Mouse (Mus musculus) erythroid progenitor cell, adult 5-6 weeks (primary cell): ENCODE measurements at regions not wholly inside any gene's neighbourhood (a gene's known extent, or its start where the extent isn't known, plus 50 kb on each side); places are given as distances from the start of the nearest gene placed in this dataset.

Experiments used
- ATAC-seq: replicated peaks from 2 replicates; pipeline ENCODE4 v1.8.0; 2016; ENCODE audit warnings: moderate number of reproducible peaks, mild to moderate bottlenecking, moderate TSS enrichment, inconsistent platforms; ENCODE audit not compliant: poor library complexity, low FRiP score, severe bottlenecking

DNA sequence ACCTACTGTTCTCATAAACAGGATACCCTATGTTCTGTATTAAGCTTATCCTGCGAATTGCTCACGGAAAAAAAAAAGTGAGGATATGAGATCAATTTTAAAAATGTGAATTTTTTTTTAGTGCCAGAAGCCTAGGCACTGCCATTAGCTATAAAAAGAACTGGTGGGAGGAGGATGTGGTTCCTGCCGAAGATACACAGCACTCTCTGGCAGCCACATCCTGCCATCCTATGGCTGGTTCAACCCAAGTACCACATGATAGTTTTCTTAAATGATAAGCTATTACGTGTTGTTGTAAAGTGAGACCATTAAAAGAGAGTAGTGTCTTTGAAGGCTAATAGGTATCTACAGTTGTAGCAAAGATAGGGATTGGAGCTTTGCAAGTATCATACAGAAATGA lies 58.2 kb upstream of the Ppp3ca start:
- no peak for ATAC-seq

DNA sequence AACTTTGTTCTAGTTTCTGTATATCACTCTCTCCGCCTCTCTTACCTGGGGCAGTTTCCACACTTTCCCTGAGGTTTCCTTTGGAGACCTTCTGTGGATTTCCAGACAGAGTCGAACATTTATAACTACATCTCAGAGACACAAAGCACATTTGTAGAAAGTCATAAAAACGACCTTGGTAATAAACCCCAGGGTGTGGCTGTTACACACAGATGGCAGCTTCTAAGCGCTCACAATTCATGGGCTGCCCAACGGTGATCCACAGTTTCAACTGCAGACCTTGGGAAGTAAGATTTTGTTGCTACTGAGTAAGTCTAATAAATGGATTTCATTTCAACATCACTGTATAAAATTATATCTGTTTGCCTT lies 59.4 kb upstream of the Ppp3ca start:
- no peak for ATAC-seq

DNA sequence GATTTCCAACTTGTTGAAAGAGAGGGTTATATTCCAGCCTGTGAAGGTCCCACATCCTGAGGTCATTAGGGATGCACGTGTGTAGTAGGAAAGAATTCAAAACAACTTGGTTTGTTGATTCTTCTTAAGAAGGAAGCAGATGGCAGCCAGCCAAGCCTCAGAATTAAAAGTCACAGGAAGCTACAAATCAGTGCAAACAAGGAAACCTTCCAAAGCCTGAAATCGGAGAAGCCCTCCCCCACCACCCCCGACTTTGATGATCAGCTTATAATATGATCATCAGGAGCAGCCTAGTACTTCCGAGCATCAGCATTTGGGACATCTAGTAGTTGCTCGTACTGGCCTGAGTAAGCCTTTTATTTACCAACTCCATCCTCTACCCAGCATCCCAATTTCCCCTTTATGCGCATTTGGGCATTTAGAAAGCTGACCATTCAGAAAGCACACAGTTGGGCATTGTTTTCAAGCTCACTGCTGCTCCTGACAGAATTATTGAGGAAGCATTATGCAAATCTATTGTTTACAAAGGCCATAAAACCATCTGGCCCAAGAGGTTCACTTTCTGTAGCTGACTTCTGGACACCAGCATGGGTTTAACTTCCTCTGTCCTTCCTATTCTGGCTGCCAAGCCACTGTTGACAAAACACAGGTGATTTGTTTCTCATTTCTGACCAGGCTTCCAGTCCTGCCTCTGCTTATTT lies 59.9 kb upstream of the Ppp3ca start:
- ATAC-seq: no peak

DNA sequence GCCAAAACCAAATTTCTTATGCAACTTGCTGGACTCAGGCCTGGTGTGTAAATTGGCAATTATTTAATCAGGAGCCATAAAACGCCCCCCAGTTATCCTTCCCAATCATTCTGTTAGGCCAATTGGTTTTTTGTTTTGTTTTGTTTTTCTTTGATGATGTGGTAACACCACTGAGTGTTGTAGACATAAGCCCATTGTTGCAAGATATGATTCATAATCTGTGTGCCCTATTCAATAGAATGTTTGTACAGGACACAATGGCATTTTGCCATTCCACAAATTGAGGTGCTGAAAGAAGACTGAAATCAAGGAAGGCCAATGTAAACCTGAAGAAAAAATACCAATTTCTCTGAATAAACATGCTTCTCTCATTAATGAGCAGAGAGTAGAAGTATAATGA lies 68.2 kb upstream of the Ppp3ca start:
- no peak for ATAC-seq

DNA sequence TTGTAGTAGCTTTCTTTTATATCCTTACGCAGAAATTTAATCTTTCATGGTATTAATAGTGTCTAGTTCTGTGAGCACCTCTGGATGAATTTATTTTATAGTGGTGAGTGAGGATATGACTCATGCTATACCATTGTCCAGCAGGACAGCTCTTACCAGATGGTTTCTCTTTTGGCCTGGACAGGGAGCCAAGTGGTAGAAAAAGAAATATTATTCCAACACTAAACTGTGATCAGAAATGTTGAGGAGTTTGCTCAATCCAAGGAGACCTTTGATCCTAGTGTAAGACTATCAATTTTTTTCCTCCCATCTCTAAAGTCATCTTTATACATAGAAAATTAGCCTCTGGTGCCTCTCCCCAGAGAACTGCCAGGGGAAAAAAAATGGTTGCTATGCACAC lies 86.0 kb upstream of the Ppp3ca start:
- no peak for ATAC-seq

DNA sequence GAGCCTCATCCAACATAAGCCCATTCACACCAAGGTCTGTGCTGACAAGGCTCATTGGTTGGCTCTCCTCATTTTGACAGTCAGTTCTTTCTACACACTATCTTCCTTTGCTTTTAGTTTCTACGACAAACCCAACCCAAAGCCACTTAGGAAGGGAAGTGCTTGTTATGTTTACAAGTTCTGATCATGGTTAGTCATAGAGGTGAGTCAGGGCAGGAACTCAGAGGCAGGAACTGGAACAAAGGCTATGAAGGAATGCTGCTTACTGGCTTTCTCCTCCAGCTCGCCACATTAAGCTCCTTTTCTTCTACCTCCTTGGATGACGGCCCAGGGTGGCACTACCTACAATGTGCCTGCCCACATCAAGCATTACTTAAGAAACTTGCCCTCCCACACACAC lies 91.9 kb upstream of the Ppp3ca start:
- no peak for ATAC-seq

DNA sequence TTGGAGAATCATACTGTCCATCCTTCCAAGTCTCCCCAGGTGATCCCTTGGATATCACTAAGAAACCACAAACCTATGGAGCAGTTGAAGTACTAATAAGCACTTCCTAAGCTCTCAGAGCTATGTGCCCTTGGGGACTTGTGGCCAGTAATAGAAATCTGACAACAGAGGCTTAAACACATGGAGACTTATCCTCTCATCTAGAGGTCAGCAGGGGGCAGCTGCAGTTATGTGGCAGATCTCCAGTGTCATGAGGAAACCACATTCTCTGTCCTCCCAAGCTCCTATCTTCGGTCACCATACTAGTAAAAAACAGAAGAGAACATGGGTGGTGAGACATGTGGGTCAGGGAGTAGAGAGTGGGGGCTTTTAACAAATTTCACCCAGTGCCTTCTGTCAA lies 99.4 kb upstream of the Ppp3ca start:
- ATAC-seq: no peak

DNA sequence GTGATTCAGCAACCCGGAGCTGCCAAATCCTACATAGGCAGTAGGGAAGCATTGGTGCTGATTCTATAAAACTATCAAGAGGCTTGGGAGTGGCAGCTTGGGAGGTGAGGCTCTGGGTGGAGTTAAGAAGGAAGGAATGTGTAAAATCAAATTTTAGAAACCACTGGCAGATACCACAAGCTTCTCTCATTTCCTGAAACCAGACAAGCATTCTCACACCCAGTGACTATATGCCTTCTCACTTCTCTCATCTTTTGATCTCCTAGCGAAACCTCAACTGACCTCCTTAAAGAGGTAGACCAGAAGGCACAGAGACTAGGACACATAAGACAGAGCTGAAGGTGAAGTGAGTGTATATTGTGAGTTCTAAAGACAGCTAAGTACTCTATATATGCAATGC lies 113.4 kb upstream of the Ppp3ca start:
- ATAC-seq: no peak

DNA sequence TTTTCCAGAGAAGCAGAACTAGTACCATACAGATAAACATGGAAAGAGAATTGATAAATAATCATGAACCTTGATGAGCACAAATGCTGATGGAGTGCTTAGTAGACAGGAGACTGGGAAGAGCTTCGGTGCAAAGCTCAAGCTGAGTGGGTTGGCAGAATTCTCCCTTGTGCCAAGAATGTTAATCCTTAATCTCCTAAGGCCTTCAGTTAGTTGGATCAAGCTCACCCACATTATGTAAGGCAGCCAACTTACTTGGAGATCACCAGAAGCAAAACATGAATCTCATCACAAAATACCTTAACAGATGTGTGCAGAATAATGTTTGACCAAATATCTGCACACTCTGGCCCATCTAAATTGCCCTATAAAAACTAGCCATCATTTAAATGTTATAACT lies 120.5 kb upstream of the Ppp3ca start:
- no peak for ATAC-seq

DNA sequence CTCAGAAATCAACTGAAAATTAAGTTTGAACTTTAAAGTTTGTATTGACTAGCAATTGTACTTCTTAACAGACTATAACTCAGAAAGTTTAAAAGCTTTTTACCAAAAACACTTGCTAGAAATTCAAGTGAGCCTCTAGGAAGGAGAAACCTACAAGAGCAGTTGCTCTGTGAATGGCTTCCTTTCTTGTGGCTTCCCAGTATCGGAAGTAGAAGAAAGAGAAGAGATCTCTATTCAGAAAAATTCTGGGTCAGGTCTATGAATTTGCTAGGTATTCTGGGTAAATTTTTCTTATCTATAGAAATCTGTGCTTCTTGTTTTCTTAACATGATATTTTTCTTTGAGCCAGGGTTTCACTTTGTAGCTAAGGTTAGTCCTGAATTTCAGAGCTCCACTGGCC lies 138.3 kb upstream of the Ppp3ca start:
- ATAC-seq: no peak

DNA sequence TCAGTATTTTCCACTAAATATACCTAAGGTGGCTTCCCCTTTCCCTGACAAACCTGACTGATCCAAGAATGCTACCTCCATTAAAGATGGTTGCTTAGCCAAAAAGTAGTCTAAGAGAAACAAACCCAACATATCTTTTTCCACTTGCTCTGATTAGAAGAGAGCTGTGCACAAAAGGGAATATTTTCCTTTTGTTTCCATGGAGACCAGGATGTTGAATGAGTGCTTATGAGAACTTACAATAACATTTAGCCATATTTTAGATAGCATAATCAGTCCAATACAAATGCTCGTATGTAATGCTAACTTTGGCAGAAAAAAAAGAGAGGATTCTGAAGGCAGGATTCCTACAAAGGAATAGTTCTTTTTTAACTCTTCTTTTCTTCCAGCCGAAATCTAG lies 161.3 kb upstream of the Ppp3ca start:
- no peak for ATAC-seq

DNA sequence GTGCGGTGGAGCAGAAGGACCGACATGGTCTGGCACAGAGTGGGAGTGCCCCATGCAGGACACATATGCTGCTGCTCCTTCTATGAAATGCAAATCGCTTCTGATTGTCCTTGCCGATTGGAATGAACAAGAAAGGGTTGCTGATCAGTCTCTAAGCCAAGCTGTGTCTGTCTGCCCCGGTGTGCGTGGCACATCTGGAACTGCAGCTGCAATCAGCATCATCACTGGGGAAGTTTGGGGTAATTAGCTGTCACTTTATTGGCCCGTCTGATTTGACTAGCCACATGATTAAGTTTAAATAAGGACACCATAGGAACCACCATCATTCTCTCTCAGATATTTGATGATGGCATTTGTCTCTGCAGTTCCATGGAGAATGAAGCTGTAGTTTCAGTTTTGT lies 162.9 kb upstream of the Ppp3ca start:
- ATAC-seq: no peak

DNA sequence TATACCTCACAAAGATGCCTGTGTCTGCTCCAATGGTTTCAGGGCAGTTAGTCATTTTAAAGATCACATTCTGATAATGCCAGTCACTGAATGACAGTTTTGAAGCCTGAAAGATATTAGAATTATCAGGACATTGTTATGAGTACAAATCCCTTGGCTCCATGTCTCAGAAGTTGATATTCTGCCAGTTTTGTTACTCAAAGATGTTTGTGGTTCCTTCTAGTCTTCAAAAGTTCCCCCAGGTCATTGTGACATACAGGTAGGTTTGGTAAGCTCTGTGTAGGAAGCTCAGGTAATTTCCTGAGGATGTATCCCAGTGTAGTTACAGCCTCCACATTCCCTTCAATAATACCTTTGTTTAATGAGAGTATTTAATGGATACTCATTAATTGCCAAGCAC lies 169.0 kb upstream of the Bank1 start:
- ATAC-seq: no peak

DNA sequence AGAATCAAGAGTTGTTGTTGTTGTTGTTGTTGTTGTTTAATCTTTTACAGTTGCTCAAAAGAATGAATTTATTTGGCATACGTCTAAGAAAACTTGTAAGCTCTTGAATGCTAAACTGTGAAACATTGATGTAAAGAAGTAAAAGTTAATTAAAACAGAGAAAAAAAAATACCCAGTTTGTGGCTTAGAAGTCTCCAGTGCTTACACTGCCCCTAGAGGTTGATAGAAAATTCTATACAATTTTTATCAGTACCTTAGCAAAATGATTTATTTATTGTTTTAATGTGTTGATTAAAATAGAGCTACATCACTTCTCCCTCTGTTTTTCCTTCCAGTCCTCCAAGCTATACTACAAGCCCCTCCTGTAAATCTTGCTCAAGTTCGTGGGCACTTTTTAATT lies 165.8 kb upstream of the Bank1 start:
- no peak for ATAC-seq

DNA sequence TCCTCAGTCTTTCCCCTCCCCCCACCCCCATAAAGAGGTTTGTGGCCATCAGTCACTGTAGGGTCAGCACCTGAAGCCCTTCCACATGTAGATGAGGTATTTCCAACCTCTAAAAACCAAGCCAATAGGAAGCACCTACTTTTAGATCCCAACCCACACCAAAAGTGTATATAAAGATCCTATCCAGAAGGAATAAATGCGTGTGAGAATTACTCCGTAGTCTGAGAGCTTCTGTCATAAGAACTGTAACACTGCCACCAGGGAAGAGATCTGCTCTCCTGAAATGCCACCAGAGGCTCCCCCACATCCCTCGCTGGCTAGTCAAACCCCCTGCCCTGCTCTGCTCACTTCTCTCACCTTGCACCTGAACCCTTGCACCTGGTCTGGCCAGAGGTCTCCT lies 145.8 kb upstream of the Bank1 start:
- ATAC-seq: no peak

DNA sequence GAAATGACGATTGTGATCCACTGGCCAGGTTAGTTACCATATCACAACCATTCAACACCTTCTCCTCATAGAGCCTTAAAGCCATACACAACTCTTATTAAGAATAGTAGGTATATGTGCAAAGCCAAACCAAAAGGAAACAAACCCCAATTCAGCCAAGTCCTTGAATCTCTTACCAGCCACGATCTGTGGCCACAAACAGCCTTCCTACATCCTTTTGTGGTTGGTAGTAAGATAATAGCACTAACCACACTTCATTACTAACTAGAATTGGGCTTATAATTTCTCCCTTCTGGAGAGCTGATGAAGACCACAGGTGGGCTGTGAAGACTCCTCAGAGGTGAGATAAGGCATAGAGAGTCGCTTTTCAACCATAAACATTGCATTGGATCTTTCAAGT lies 136.9 kb upstream of the Bank1 start:
- no peak for ATAC-seq

DNA sequence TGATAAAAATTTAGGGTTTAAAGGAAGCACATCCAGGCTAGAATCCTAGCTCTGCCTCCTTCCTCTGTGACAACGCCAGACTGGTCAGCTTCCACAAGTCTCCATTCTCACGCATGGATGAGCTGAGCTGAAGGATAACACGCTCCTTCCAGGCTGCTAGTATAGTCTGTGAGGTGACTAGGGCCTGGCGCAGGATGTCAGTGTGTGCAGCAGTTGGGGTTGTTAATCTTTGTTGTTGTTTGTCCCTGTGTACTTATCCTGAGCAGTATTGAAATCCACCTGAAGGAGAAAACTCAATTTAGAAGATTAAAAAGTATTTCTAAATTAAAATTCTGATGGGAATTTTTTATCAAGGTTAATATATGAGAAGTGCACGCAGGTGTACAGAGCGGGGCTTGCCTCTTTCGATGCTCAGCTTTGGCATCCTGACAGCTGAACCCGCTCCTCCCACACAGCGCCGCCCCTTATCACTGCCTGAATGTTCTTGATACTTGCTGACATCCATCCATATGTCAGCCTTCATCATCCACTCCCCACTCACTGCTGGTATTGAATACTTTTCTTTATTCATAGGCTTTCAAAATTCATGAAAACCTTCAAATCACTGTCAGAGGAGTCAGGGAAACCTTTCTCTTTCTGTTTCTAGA lies 130.7 kb upstream of the Bank1 start:
- no peak for ATAC-seq

DNA sequence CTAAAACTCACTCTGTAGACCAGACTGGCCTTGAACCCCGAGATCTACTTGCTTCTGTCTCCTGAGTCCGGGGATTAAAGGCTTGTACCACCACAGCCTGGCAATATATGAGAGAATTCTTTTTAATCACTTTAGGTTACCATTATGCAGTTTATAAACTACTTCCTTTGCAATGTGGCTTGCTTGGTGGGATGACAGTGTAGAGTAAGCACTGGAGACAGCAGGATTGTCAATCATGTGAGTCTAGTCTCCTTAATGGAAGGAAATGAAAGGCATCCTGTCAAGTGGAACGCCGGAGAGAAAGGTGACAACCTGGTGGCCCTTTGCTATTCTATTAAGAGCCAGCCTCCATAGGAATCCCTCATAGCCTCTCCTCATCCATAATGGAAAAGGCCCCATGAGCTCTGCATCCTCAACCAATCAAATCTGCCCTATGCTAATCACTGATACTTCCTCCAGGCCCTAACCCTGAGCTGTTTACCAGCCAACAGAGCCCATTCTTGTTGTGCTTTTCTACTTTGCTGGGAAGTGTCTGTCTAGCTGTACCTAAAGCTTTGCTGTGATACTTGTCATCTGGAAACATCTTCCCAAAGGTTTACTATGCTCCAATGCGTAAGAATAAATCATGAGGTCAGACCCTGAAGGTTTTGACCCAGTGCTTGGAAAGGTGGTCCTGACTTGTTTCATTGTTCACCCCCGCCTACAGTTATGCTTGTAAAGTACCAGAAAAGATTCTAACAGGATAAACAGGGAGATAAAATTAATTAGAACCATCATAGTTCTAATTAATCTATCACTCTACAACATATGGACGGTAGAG lies 130.0 kb upstream of the Bank1 start:
- no peak for ATAC-seq

DNA sequence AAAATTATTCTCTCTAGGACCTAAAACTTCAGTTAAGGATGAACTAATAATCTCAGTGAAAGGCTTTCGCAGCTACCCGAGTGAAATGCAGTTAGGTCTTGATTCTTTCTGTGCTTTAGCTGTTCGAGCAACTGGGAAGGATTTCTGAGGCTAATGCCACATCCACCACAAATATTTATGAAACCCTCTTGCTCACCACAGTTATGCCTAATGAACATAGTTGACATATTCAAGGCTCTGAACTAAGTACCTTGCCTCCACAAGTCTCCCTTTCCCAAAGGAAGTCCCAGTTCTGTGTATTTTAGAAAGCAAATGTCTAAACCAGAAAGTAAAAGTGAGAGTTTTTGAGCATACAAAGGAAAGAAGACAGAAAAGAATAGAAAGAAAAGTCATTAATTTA lies 129.1 kb upstream of the Bank1 start:
- ATAC-seq: no peak

DNA sequence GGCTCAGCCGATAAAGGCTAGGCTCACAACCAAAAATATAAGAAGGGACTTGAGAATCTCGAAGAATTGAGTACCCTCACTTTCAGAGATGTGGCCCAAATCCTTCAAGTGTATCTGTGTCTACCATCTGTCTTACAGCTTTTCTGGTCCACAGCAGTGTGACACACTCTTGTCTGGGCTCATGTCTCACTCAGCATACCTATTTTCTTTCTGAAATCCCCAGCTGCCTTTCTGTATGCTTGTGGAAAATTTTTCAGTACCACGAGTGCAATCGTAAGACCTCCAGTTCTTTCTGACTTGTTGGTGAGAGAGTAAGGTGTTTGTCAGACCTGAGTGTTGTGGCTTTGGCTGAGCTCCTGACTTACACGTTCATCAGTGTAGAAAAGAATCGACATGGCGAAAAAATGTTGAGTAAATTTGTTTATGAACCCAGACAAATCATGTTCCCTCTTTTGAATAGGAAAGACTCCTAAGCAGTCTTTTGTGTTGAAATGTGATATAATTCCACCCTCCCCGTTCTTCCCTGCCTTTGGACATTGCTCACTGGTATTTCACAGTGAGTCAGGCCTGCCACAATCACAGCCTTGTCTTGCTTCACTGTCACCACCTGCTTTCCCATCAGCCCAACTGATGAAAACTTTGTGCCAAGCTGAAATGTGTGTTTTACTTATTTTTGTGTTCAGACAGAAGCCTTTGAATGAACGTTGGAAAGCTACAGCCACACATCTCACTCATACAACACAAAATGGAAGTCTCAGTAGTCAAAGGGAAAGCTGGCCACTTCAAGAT lies 125.3 kb upstream of the Bank1 start:
- ATAC-seq: no peak
